Mouse (Mus musculus) natural killer cell, adult 2 months (primary cell): ENCODE results near the gene Tgfbr2.
"Not testable (repeated sequence)": the region's sequence is repeated elsewhere in the genome, so short reads cannot be mapped to it uniquely, and the experiment has no call there.

Experiments
- DNase-seq, 2 experiments: peaks; one replicate each; pipeline ENCODE4 v3.0.0; 2022; ENCODE audit warnings: low spot score in 2 of 2

Tgfbr2 gene

GRCm38 (mm10) chr9:116076946-116077345 lies 98.2 kb downstream of the Tgfbr2 start:
- DNase-seq = no peak

GRCm38 (mm10) chr9:116076163-116076562 lies 99.0 kb downstream of the Tgfbr2 start:
- no peak for DNase-seq

GRCm38 (mm10) chr9:116071561-116071960 lies 103.6 kb downstream of the Tgfbr2 start:
- not testable (repeated sequence) for DNase-seq

GRCm38 (mm10) chr9:116064774-116065173 lies 110.4 kb downstream of the Tgfbr2 start:
- DNase-seq = no peak

GRCm38 (mm10) chr9:116060691-116061090 lies 114.5 kb downstream of the Tgfbr2 start:
- peak; percentile 11 to 12 for DNase-seq

GRCm38 (mm10) chr9:116059156-116059555 lies 116.0 kb downstream of the Tgfbr2 start:
- peak in 1 of 2 experiments; percentile 48 for DNase-seq

- DNase-seq = no peak
Observed at GRCm38 (mm10) chr9:116058475-116058874, 116.7 kb downstream of the Tgfbr2 start.

- no peak for DNase-seq
Observed at GRCm38 (mm10) chr9:116053976-116054375, 121.2 kb downstream of the Tgfbr2 start.

- DNase-seq = no peak
Observed at GRCm38 (mm10) chr9:116049985-116050384, 125.2 kb downstream of the Tgfbr2 start.

- peak in 1 of 2 experiments; percentile 47 for DNase-seq
Observed at GRCm38 (mm10) chr9:116041787-116042186, 133.4 kb downstream of the Tgfbr2 start.

GRCm38 (mm10) chr9:116041369-116041768 lies 133.8 kb downstream of the Tgfbr2 start:
- DNase-seq = no peak

- not testable (repeated sequence) for DNase-seq
Observed at GRCm38 (mm10) chr9:116040852-116041251, 134.3 kb downstream of the Tgfbr2 start.

- no peak for DNase-seq
Observed at GRCm38 (mm10) chr9:116039981-116040380, 135.2 kb downstream of the Tgfbr2 start.

GRCm38 (mm10) chr9:116038275-116038674 lies 136.9 kb downstream of the Tgfbr2 start:
- no peak for DNase-seq
